Mouse (Mus musculus) mature B cell (primary cell): Measurements from ENCODE around the gene Nefh.

ENCODE experiments used
- in situ Hi-C: fragments of 300-500 bp; cut with MboI; formaldehyde crosslinking; loops from 2 replicates; pipeline ENCODE4 v1.14.3; 2019

The Nefh gene

GRCm38 (mm10) chr11:4949256-4950044 lies 1.6 kb upstream of the Nefh start:
- in situ Hi-C loops, result no loop called here

DNA sequence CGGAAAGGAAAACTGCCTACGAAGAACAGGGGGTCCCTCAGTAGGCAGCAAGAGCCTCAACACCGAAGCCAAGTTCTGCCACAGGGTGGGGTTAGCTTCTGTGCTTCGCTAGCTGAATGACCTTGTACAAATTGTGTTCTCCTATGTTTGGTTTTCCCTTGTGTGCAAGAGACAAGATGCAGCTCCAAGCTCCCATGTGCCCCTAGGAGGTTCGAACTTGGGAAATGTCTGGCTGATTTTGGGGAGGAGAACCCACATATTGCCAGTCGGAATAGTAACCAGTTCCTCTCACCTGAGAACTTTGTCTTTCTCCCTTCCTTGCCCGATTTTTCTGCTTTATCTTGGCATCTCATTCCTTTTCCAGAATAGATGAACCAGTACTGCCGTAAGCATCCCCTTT lies 928 bp upstream of the Nefh start:
- in situ Hi-C loops, result no loop called here

DNA sequence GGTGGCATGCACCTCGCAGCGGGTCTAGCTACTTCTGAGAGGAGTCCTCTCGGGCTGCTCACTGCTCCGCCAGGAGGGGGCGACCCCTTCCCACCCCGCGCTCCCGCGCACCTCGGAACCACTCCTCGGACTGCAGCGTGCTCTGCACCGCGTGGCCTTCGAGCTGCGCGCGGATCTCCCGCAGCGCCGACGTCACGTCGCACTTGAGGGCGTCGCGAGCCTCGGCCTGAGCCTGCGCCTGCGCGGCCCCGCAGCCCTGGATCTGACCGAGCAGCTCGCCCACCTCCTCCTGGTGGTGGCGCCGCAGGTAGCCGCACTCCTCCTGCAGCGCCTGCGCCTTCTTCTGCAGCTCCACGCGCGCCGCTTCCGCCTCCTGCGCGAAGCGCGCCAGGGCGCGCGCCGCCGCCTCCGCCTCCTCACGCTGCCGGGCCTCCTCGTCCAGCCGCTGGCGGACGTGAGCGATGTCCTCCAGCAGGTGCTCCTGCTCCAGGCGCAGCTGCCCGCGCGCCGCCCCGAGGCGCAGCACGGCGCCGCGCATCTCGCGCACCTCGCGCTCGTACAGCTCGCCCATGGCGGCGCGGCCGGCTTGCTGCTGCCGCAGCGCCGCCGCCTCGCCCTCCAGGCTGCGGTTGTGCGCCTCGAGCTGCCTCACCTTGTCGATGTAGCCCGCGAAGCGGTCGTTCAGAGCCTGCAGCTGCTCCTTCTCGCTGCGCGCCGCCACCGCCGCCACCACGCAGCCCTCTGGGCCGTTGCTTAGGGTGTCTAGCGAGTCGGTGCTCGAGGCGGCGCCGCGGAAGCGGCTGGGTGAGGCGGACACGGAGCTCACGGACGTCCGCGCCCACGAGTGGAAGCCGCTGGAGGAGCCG lies 684 bp downstream of the Nefh start:
- in situ Hi-C loops, result no loop called here

DNA sequence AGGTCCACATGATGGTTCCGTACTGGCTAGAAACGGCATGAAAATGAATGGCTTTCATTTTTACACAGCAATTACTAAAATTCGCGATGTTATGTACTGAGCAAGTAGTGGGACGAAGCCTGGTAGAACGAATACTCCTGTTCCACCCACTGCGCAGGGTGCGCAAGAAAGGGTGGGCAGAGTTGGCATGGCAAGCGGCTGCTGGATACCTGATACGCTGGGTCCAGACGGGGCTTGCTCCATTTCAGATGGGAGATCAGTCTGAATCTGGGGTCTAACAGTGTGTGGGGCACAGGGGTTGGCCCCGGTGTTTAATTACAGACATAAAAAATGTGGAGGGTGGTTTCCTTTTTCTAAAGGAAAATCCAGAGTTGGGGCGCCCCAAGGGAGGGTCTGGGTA lies 1.3 kb downstream of the Nefh start:
- in situ Hi-C loops, result no loop called here

DNA sequence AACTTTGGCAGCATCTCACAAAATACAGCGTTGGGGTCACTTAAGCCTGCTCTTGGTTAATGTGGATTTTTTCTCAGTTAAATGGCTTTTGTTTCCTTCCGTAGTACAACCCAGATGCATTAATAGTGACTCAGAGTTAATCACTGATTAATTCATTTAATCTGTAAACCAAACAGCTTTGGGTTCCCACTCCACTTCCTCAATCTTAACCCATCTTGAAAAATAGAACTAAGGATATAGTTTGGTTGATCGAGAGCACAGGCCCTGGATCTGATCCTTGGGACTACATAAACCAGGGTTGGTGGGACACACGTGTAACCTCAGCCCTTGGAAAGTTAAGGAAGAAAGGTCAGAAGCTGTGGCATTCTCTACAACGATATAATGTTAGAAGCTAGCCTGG lies 11.6 kb downstream of the Nefh start:
- in situ Hi-C loops, result no loop called here

GRCm38 (mm10) chr11:4931009-4931601 lies 16.8 kb downstream of the Nefh start:
- in situ Hi-C loops, result no loop called here

DNA sequence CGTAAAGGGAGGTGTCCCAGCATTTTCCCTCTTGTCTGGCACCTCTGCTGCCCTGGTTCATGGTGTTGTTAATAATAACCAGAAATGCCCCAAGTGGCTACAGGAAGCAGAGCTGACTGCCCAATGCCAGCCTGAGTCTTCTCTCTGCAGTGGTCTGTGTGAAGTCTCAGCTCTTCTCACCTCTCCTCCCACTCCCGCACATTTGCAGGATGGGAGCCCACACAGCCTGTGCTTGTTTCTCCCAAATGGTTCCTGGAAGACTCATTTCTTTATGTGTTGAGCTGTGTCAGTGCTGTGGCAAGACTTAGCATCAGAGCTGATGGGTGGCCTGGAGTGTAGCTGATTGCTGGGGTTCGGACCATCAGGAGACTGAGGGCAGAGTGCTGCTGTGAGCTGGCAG lies 20.6 kb downstream of the Nefh start:
- in situ Hi-C loops, result no loop called here

GRCm38 (mm10) chr11:4921751-4922150 lies 26.1 kb downstream of the Nefh start:
- in situ Hi-C loops, result no loop called here

GRCm38 (mm10) chr11:4921281-4921680 lies 26.6 kb downstream of the Nefh start:
- in situ Hi-C loops, result no loop called here

- in situ Hi-C loops, result no loop called here
These were observed 31.8 kb downstream of the Nefh start for GRCm38 (mm10) chr11:4916068-4916467.

GRCm38 (mm10) chr11:4906231-4906630 lies 41.6 kb downstream of the Nefh start:
- in situ Hi-C loops, result no loop called here

GRCm38 (mm10) chr11:4901956-4902355 lies 45.9 kb downstream of the Nefh start:
- in situ Hi-C loops, result no loop called here

DNA sequence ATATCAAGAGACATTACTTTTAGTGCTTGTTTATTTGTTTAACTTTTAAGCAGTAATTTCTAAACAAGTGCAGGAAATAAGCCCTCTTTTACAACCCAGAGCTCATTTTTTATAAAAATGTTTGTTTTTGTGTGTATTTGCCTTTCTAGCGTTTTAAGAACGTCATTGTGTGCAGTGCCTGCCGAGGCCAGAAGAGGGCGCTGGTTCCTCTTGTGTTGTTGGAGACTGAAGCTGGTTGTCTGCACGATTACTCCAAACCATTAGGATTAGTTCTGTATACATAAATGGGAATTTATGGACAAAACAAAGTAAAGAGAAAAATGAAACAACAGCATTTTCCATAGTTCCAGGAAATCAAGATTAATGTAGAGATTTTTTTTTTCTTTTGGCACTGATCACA lies 47.4 kb downstream of the Nefh start:
- in situ Hi-C loops, result no loop called here

DNA sequence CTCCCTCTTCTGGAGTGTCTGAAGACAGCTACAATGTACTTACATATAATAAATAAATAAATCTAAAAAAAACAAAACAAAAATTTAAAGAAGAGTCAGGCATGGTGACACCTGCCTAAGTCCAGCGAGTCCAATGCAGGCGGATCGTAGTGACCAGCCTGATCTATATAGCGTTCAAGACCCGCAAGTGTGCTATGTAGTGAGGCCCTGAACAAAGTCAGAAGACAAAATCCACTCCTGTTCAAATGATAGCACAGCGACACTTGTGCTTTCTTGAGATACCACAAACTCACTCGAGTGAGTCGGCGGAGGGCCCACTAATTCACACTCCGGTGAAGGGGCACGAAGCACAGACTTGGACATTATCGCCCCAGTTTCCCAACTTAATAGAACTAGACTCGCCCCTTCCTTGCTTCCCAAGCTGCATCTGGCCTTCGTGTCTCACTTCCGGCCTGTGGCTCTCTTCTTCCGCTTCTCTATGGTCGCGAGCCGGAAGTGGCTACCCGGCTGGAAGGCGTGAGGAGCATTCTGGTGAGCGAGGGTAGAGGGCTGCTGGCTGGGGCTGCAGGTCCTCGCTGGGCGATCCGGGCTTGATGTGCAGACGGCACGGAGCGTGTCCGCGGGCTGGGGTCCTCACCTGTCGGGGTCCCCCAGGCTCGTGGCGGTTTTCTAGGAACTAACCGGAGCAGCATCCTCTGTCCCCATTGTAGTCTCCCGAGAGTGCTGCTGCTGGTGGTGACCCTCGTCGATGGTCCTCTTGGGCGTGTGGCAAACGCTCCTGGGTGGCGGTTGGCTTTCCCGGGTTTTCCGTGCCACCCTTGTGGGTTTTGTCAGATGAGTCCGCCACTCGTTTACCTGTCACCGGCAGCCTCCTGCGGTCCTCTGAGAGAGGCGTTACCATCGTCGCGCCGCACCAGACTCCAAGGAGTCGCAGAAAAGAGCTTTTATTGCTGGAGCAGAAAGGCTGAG lies 52.7 kb downstream of the Nefh start, which contains the start of gene Thoc5:
Gene Thoc5, plus strand, starts transcription at position 473 of the 969 bp plus-strand sequence.
- in situ Hi-C loops, result no loop called here
